Mouse (Mus musculus) urinary bladder, postnatal 4 days (tissue): ENCODE results near the gene Tmem240.
"Not testable (repeated sequence)": the region's sequence is repeated elsewhere in the genome, so short reads cannot be mapped to it uniquely, and the experiment has no call there.

Experiments
- DNase-seq, 2 experiments: peaks; one replicate each; pipeline ENCODE4 v3.0.0; 2021 to 2022; ENCODE audit warnings: low spot score in 2 of 2

Gene Tmem240

GRCm38 (mm10) chr4:155734350-155734941 is at the start of gene Tmem240:
Gene Tmem240 (plus strand): TSS chr4:155734800.
- DNase-seq = peak; percentile 89

GRCm38 (mm10) chr4:155687764-155688163 is 46.8 kb upstream of the Tmem240 start:
- not testable (repeated sequence) for DNase-seq

- DNase-seq = no peak
Measured at GRCm38 (mm10) chr4:155690571-155691375, 43.8 kb upstream of the Tmem240 start.

GRCm38 (mm10) chr4:155692421-155692820 is 42.2 kb upstream of the Tmem240 start:
- no peak for DNase-seq

GRCm38 (mm10) chr4:155694111-155694481 is 40.5 kb upstream of the Tmem240 start, which contains the start of gene Fndc10:
Gene Fndc10 (plus strand): TSS chr4:155694342.
- DNase-seq = peak; percentile 60 to 70

- peak in 1 of 2 experiments; percentile 67 for DNase-seq
Measured at GRCm38 (mm10) chr4:155694482-155695401, 39.9 kb upstream of the Tmem240 start.

GRCm38 (mm10) chr4:155695531-155696062 is 39.0 kb upstream of the Tmem240 start:
- DNase-seq = no peak

GRCm38 (mm10) chr4:155696261-155697255 is 38.0 kb upstream of the Tmem240 start:
- DNase-seq = no peak

GRCm38 (mm10) chr4:155700425-155700824 is 34.2 kb upstream of the Tmem240 start:
- no peak for DNase-seq

GRCm38 (mm10) chr4:155703425-155703929 is 31.1 kb upstream of the Tmem240 start:
- DNase-seq = no peak

GRCm38 (mm10) chr4:155704721-155705591 is 29.6 kb upstream of the Tmem240 start, which contains the start of gene Ssu72:
Gene Ssu72 (plus strand): TSS chr4:155704800.
- peak; percentile 91 to 93 for DNase-seq

GRCm38 (mm10) chr4:155705592-155705929 is 29.0 kb upstream of the Tmem240 start:
- DNase-seq = no peak

- no peak for DNase-seq
Measured at GRCm38 (mm10) chr4:155708582-155708981, 26.0 kb upstream of the Tmem240 start.

GRCm38 (mm10) chr4:155708988-155709387 is 25.6 kb upstream of the Tmem240 start:
- DNase-seq = no peak

GRCm38 (mm10) chr4:155710521-155711252 is 23.9 kb upstream of the Tmem240 start:
- DNase-seq = no peak

GRCm38 (mm10) chr4:155721668-155722083 is 12.9 kb upstream of the Tmem240 start:
- no peak for DNase-seq

- no peak for DNase-seq
Measured at GRCm38 (mm10) chr4:155727993-155728392, 6.6 kb upstream of the Tmem240 start.

- no peak for DNase-seq
Measured at GRCm38 (mm10) chr4:155733267-155733666, 1.3 kb upstream of the Tmem240 start.
